Mouse (Mus musculus): ENCODE results near the gene Dnm3.

Gene Dnm3

DNA sequence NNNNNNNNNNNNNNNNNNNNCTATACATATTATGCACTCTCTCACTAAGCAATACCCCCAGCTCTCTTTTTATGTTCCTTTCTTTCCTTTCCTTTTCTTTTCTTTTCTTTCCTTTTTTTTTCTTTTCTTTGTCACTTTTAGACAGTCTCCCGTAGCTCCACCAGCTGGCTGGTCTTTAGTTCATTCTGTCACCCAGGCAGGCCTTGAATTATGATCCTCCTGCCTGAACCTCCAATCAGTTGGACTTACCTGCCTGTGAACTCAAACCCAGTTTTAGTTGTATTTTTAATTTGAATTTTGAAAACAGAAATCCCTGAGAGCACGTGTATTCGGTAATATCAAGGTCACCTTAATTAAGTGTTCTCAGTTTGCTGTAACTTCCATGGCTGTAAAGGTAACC lies 141.6 kb downstream of the Dnm3 start:
- in situ Hi-C loops (cut with MboI; ENCODE audit: low sequenced_read_pairs), result no loop called here

DNA sequence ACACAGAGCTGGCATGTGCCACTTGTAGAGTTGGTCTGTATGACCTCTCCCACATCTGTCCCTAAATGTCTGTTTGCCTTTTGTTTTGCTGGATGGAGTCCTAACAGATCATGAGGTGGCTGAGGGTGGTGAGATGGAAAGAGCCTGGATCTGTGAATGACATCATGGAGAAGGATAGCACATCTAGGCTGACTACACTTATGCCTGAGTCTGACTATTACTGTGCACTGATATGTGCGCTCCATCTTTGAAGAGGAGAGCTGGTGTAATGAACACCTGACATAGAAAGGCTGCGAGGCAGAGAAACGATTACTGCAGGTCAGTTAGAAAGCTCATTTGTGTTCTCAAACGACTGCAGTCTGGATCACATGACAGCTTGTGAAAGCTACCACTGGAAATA lies 149.2 kb downstream of the Dnm3 start:
- in situ Hi-C loops (cut with MboI; ENCODE audit: low sequenced_read_pairs), result loop anchor here (10.0 kb wide), 1 partner anchor 574 kb away; no protein-coding TSS in a partner anchor

- in situ Hi-C loops (cut with MboI; ENCODE audit: low sequenced_read_pairs), result loop anchor here (10.0 kb wide), 1 partner anchor 573 kb away; no protein-coding TSS in a partner anchor
Observed at GRCm38 (mm10) chr1:162327631-162328030, 150.2 kb downstream of the Dnm3 start.

DNA sequence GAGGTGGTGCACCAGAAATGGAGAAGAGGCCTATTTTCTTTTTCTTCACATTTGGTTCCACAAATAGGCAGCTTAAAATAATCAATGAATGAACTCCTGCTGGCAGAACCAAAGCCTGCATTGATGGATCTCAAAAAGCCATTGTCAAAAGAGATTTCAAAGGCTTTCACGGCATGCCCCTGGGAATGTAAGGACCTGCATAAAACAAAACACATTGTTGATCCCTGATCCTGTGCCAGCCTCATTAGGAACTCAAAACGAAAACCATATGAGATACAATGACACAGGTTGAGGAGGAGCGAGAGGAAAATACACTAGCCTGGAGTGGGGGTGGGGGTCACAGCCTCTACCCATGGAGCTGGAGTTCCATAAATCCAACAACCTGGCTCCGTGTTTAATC lies 153.4 kb downstream of the Dnm3 start:
- in situ Hi-C loops (cut with MboI; ENCODE audit: low sequenced_read_pairs), result loop anchor here (10.0 kb wide), 1 partner anchor 570 kb away; no protein-coding TSS in a partner anchor

DNA sequence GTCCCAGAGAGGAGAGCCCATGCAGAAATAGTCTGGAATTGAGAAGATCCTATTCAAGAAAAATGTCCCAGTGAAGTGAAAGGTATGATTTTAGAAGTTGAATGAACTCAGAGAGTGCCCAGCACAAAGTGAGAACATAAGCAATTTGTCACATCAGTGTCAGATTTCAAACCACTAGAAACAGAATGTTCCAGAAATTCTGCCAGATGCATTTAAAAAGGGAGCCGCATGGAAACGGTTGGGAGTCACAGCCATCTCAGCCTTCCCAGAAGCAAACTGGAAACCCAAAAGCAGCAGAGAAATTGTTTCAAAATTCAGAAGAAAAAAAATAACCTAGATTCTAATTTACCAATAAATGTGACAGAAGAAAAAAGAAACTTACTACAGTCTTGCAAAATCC lies 154.7 kb downstream of the Dnm3 start:
- in situ Hi-C loops (cut with MboI; ENCODE audit: low sequenced_read_pairs), result loop anchor here (10.0 kb wide), 1 partner anchor 568 kb away; no protein-coding TSS in a partner anchor

DNA sequence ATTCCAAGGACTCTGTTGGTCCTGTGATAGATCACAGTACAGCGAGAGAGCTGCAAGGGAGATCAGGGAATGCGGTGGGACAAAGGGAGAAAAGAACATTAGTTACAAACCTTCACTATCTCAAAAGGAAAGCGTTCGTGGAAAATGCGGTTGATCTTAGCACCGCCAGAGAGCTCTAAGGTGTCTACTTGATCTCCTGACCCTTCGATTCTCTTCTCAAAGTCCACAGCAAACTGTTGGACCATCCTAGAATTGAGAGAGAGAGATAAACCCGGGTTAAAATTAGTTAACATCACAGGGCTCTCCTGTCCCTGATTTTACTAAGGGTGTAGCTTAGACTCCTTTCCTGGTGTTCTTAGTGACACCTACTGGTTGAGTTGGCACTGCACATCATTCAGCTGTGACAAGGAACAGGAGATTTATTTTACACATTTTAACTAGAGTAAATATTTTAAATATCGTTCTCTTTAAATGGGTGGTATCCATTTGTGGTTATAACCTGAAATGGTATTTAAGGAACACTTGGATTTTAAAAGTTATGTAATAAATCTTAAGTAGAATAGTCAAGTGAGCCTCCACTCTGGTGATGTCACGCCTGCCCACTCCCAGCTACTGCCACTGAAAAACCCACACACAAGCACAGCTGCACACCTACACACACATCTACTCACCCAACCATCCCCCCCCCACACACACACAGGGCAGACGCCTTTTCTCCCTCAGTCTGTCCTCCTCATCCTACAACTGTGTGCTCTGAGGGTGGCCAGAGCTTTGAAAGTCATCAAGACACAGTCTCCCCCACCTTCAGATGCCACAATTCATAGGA lies 164.2 kb downstream of the Dnm3 start:
- in situ Hi-C loops (cut with MboI; ENCODE audit: low sequenced_read_pairs), result loop anchor here (5.0 kb wide), 1 partner anchor 311 kb away; no protein-coding TSS in a partner anchor

DNA sequence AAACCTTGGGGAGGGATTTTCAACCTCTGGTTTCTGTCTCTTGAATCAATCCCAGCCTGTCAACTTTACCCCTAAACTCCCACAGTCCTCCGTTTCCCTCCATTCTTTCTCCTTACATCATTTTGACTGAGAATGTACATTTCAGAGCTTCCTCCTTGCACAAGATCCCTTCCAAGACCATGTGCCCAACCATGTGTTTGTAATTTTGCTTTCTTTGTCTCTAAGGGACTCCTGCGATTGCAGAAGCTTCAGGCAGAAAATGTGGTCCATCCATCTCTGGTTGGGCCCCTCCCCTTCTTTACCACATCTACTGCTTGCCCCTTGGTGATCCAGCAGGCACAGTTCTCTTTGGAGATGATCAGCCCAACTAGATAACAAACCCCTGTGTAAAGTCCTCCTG lies 165.2 kb downstream of the Dnm3 start:
- in situ Hi-C loops (cut with MboI; ENCODE audit: low sequenced_read_pairs), result loop anchor here (5.0 kb wide), 1 partner anchor 310 kb away; no protein-coding TSS in a partner anchor

GRCm38 (mm10) chr1:162312152-162312551 lies 165.7 kb downstream of the Dnm3 start:
- in situ Hi-C loops (cut with MboI; ENCODE audit: low sequenced_read_pairs), result loop anchor here (5.0 kb wide), 1 partner anchor 310 kb away; no protein-coding TSS in a partner anchor

DNA sequence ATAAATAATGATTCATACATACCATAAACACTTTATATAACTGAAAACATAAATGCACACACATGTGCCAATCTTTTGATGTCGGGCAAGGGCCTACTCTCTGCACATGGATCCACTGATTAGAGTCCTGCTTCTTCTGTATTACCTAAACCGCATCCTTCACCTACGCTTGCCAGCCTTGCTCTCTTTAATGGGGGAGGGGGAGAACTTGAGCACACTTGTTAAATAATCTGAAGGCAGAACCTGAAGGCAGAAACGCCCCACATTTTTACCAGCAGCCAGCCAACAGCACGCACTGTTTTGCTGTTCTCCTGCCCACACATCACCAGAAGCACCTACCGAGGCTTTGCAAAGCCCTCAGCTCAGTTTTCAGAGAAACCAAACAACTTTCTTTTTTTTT lies 172.6 kb downstream of the Dnm3 start:
- in situ Hi-C loops (cut with MboI; ENCODE audit: low sequenced_read_pairs), result no loop called here

DNA sequence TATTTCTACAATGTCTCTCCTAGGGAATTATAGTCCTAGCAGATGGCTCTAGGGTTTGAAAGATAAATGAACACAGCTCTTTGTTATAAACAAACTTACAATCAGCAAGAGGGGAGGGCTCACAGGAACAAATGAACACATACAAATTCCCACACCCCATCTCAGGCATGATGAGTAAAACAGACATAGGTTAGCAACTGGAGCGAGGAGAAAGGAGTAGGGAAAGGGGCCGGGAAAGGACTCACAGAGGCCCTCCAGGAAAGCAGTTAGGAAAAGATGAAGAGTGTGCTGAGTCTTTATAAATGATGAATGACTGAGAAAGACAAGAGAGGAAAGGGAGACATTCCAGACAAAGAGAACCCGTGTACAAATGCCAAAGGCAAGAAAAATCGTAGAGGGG lies 175.4 kb downstream of the Dnm3 start:
- in situ Hi-C loops (cut with MboI; ENCODE audit: low sequenced_read_pairs), result no loop called here

DNA sequence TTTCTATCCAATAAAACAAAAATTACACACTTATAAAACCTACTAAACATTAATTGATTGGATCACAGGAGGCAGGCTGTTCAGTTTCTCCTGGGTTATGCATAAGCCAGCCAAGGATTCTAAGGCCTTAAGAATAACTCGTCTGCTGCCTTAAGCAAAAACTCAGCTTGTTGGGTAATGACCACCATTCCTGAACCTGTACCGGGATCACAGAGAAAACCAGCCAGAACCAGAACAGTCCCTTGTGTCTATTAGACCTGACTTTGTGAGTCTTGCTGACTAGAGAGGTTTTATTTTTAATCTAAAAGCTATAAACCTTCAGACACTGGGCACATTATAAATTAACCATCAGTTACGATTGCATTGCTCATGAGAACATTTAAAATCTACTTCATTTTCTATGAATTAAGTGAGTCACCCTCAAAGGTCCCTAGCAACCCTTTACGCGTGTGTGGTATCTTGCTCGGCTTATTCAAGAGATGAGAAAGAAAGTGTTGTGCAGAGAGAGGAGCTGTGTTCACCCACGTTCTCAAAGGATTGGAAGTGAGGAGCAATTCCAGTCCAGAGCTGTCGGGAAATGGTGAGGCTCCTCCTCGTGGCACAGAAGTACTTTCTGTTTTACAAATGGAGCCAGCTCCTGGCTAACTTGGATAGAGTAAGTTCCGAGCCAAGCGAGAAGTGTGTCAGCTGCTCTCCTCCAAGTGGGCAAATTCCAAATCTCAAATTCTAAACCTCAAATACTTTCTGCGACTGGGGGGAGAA lies 178.1 kb downstream of the Dnm3 start:
- in situ Hi-C loops (cut with MboI; ENCODE audit: low sequenced_read_pairs), result no loop called here

DNA sequence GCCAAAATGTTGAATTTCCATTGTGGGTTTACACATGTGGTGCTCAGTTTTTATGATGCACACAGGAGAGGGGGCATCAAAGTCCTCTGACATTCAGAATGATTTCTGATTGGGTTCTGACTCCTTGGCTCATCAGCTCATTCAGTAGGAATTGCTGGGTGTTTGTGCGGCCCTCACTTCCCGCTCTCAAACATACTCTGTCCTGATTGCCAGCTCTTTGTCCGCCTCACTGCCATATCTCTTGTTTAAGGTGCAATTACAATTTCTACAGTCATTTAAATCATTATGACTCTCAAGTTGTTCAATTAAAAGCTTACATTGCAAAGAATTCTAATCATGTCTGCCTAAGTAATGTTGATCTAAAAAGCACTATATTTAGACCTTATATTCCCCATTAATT lies 179.3 kb downstream of the Dnm3 start:
- in situ Hi-C loops (cut with MboI; ENCODE audit: low sequenced_read_pairs), result no loop called here

DNA sequence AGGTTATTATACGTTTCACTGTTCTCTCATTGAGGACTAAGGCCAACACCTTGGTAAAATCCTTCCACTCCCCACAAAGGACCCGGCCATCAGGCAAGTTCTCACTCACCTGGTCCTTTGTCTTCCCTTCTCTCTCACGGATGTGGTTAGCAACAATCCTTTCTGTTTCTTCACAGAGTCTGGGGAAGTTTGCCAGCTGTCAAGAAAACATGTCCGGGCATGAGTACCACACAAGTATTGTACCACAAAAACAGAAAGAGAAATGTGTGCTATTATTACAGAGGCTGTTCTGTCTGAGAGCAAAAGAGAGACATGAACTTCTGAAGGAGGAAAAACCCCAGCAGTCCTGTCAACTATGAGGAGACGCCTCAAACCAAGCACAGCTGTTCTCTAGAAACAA lies 182.4 kb downstream of the Dnm3 start:
- in situ Hi-C loops (cut with MboI; ENCODE audit: low sequenced_read_pairs), result no loop called here

GRCm38 (mm10) chr1:162294572-162294910 lies 183.3 kb downstream of the Dnm3 start:
- in situ Hi-C loops (cut with MboI; ENCODE audit: low sequenced_read_pairs), result no loop called here

DNA sequence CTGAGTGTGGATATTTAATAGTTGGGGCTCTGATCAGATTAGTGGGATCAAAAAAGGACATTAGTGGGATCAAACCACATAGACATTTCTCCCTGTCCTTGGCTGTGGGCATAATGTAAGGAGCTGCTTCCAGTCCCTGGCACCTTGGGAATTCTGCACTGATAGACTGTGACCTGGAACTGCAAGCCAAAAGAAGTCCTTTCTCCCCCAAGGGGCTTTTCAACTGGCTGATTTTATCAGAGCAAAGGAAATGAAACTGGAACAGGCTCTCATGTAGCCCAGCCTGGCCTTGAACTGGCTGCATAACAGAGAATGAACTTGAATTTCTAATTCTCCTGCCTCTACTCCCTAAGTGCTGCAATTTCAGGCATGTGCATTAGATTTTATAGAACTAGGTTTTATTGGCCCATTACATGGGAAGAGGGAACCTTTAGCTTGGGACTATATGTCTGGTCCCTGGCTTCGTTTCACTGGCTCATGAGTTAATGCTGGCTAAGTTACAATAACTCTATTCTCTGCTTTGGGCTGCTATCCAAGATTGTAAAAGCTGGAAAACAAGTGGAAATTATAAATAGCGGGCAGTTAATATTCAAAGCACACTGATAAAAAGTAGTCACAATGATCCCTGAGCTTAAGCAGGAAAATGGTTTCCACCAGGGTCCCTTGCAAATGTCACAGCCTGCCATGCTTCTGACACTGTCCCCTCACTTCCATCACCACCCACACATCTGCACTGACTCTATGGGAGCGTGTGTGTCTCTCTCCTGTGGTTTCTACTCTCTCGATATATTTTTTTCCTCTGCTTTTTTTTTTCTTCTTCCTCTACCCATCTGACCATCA lies 183.9 kb downstream of the Dnm3 start:
- in situ Hi-C loops (cut with MboI; ENCODE audit: low sequenced_read_pairs), result no loop called here

GRCm38 (mm10) chr1:162286910-162287309 lies 190.9 kb downstream of the Dnm3 start:
- in situ Hi-C loops (cut with MboI; ENCODE audit: low sequenced_read_pairs), result no loop called here

GRCm38 (mm10) chr1:162281981-162282381 lies 195.9 kb downstream of the Dnm3 start:
- in situ Hi-C loops (cut with MboI; ENCODE audit: low sequenced_read_pairs), result no loop called here

GRCm38 (mm10) chr1:162280052-162280451 lies 197.8 kb downstream of the Dnm3 start:
- in situ Hi-C loops (cut with MboI; ENCODE audit: low sequenced_read_pairs), result no loop called here

GRCm38 (mm10) chr1:162276011-162276410 lies 201.8 kb downstream of the Dnm3 start:
- in situ Hi-C loops (cut with MboI; ENCODE audit: low sequenced_read_pairs), result no loop called here

DNA sequence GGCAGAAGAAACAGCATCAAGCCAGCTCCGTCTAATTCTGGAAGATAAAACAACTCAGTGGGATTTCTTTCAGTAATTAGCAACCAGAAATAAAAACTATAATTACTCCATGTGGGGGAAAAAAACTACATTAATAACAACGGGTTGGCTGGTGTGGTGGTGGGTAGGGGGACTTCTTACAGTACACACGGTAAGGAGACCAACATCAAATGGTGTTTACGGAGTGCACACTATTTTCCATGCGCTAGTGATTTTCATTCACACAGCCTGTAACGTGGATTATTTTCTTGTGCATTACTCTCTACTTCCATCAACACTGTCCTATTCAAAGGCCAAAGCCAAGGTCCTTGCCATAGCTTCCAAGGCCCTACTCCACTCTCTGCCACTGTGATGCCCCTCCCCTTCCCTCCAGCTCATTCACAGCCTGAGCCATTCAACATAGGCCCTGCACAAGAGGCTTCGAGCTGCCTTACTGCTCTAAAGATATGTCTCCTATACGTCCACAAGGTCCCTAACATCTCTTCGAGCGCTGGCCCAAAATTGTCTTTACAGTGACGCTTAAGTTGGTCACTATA lies 203.1 kb downstream of the Dnm3 start:
- in situ Hi-C loops (cut with MboI; ENCODE audit: low sequenced_read_pairs), result no loop called here

Measured in CH12F3 (cell line).